Mouse (Mus musculus) frontal cortex, postnatal 10 days (tissue): ENCODE data around the gene Uqcc3.
"Not testable (repeated sequence)": the region's sequence is repeated elsewhere in the genome, so short reads cannot be mapped to it uniquely, and the experiment has no call there.

Experiments used
- DNase-seq, 2 experiments: peaks; one replicate each; pipeline ENCODE4 v3.0.0; 2022; ENCODE audit warnings: low spot score in 2 of 2, mixed read lengths in 1 of 2

Uqcc3 gene

GRCm38 (mm10) chr19:8850402-8850901, 30.3 kb downstream of the Uqcc3 start, which contains the start of gene Lrrn4cl:
Lrrn4cl (plus strand) TSS chr19:8850768.
- DNase-seq: no peak

- DNase-seq: no peak
Measured at GRCm38 (mm10) chr19:8848356-8848755, 32.4 kb downstream of the Uqcc3 start.

GRCm38 (mm10) chr19:8844371-8845129, 36.2 kb downstream of the Uqcc3 start:
- peak; percentile 42 to 66 for DNase-seq

GRCm38 (mm10) chr19:8842961-8843360, 37.8 kb downstream of the Uqcc3 start:
- DNase-seq: no peak

GRCm38 (mm10) chr19:8841012-8841411, 39.7 kb downstream of the Uqcc3 start:
- DNase-seq: no peak

DNA sequence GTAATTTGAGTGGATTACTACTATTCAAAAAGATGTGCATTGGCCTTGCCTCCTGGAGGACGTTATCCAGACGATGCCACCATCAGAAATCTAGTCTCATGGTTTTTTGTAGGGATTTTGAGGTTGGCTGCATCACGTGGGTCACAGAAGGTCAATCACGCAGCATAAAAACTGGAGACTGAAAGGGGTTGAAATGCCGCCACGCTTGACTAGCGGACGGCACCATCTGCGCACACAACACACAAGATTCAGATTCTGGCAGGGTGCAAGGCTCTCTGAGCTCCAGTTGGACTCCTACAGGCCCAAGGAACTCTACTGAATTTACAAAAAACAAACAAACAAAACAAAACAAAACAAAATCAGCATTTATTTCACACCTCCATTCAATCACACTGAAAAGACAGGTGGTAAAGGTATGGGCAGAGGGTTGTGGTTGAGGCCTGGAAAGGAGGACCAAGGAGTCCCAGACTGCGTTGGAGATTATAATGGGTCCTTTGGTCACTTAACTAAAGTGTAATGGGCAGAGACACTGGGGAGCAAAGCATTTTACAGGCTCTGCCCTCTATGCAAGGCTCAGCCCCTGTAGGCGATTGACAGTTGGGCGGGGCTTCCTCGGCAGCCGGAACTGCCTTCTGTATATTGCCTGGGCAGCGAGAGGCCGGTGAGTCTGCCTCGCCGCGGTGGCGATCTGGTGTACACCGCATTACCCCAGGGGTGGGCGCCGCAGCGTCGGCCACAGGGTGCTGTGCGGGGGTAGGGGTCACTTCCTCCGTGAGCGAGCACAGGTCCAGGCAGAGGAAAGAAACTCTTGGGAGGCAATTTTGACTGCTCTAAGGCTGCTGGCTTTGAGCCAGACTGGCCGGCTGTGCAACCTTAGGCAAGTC, 40.6 kb downstream of the Uqcc3 start:
- peak; percentile 66 to 69 for DNase-seq

GRCm38 (mm10) chr19:8839103-8839907, 41.4 kb downstream of the Uqcc3 start, which contains the start of gene Gng3:
Gng3 (minus strand) TSS chr19:8839194.
- DNase-seq: peak; percentile 78 to 84

- no peak for DNase-seq
Measured at GRCm38 (mm10) chr19:8838041-8838730, 42.5 kb downstream of the Uqcc3 start.

DNA sequence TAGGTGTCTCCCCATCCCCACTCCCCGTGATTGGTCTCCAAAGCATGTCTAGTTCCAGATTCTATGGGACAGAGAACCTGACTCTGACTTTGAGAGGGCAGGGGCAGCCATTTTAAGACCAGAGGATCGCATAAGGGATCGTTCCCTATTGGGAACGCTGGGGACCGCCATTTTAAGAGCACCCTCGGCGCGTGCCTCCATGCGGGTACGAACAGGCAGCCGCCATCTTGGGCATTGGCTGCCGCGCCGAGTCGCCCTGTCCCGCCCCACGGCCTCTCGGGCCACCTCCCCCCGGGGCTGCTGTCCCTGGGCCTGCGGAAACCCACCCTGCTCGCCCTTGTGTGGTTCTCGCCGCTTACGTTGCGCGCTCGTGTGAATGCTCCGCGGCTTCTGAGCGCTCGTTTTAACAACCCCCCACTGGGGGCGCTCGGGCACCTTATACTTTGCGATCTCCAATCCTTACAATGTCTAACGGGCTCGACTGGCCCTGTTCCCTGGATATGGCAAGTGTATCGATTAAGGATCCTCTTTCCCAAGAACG, 43.4 kb downstream of the Uqcc3 start, which contains the start of gene Bscl2:
Bscl2 (plus strand) TSS at position 217 of the 541 bp plus-strand sequence.
- DNase-seq: peak; percentile 85 to 86

- not testable (repeated sequence) for DNase-seq
Measured at GRCm38 (mm10) chr19:8836327-8836726, 44.4 kb downstream of the Uqcc3 start.

- no peak for DNase-seq
Measured at GRCm38 (mm10) chr19:8832971-8833370, 47.8 kb downstream of the Uqcc3 start.

- DNase-seq: no peak
Measured at GRCm38 (mm10) chr19:8831262-8831661, 49.5 kb downstream of the Uqcc3 start.

DNA sequence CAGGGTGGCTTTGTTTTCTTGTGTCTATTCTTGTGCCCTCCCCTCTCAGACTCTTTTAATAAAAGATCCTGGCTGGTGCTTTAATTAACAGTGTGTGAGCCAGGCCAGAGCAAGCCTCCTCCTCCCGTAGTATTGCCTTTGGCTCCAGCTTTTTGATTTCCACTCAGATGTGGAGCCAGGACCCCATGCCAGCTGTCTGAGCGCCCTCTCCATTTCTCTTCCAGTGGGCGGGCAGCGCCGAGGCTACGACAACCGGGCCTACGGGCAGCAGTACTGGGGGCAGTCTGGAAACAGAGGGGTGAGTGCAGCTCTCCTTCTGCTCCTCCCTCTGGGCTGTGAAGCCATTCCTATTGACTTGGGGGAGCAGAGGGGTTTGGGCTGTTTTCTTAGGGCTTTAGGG, 50.1 kb downstream of the Uqcc3 start:
- DNase-seq: no peak
